Mouse (Mus musculus) thymus, adult 2 months (tissue): ENCODE results near the gene Tmem11. TPM values are rescaled to one million over a fixed set of nuclear protein-coding genes. Genes with fewer than 3 reads are reported as not detected.

Source experiments
- DNase-seq: peaks from one replicate; pipeline ENCODE4 v3.0.0; 2021
- H3K27ac ChIP-seq: fragments of 200-500 bp; 2 replicates; pipeline ENCODE4 v1.5.1; 2012; ENCODE audit warnings: low read length, control low read depth; ENCODE audit not compliant: control insufficient read depth, insufficient read depth
- H3K27me3 ChIP-seq: fragments of 200-500 bp; 2 replicates; pipeline ENCODE4 v1.6.1; 2012; ENCODE audit warnings: mild to moderate bottlenecking, low read length, moderate library complexity, mixed read lengths; ENCODE audit not compliant: control insufficient read depth, insufficient read depth
- H3K36me3 ChIP-seq: fragments of 200-500 bp; 2 replicates; pipeline ENCODE4 v1.6.1; 2012; ENCODE audit warnings: mild to moderate bottlenecking, low read length, moderate library complexity; ENCODE audit not compliant: control insufficient read depth, insufficient read depth
- H3K4me1 ChIP-seq: fragments of 200-500 bp; replicated peaks from 2 replicates; pipeline ENCODE4 v1.6.1; 2012; ENCODE audit warnings: low read length; ENCODE audit not compliant: control insufficient read depth, insufficient read depth
- H3K4me3 ChIP-seq: fragments of 200-500 bp; 2 replicates; pipeline ENCODE4 v1.5.1; 2012; ENCODE audit warnings: mild to moderate bottlenecking, low read length, control low read depth, moderate library complexity; ENCODE audit not compliant: control insufficient read depth, insufficient read depth
- CTCF ChIP-seq: fragments of 200-500 bp; IDR thresholded peaks from 2 replicates; pipeline ENCODE4 v1.5.1; 2012; ENCODE audit warnings: mild to moderate bottlenecking, control low read depth, low read length, moderate library complexity, borderline replicate concordance; ENCODE audit not compliant: control insufficient read depth, poor library complexity, insufficient read depth; ENCODE audit errors: extremely low read depth
- POLR2A ChIP-seq: fragments of 200-500 bp; IDR thresholded peaks from 2 replicates; pipeline ENCODE4 v1.6.1; 2012; ENCODE audit warnings: mild to moderate bottlenecking, low read length, control low read depth, moderate library complexity; ENCODE audit not compliant: control insufficient read depth, poor library complexity, insufficient read depth; ENCODE audit errors: extremely low read depth
- WGBS: fragments of 180-500 bp; shearing (Covaris S2); methylation state at CpG from one replicate; pipeline ENCODE4 v1.1.7; 2018; 5-methylcytosine and 5-hydroxymethylcytosine counted together
- polyA plus RNA-seq: library from polyadenylated mRNA; depleted of rRNA; stranded (reverse); fragments of >200 nt; gene quantifications from 2 replicates; pipeline ENCODE4 v1.2.3, GENCODE M21; 2012; rRNA removed

The Tmem11 gene
- polyA plus RNA-seq, 1 experiment: 76.7 TPM

- WGBS: 95% methylated on average over 3 of the region's 3 CpGs
- Histone ChIP-seq H3K27me3 (no peaks in the 10 kb centered on the region), H3K4me3 (no peak overlapping the region), H3K27ac (no peak overlapping the region), H3K4me1 (no peaks in the 10 kb centered on the region), H3K36me3 (no peaks in the 10 kb centered on the region)
- no peak for TF ChIP-seq POLR2A
- no peak for TF ChIP-seq CTCF
- no peak for DNase-seq
Observed at GRCm38 (mm10) chr11:60825191-60825590, 53.9 kb downstream of the Tmem11 start.

GRCm38 (mm10) chr11:60823771-60824170 is 55.3 kb downstream of the Tmem11 start:
- WGBS: 82% methylated on average over 2 of the region's 2 CpGs
- no peaks in the 10 kb centered on the region for H3K36me3 ChIP-seq
- DNase-seq: no peak
- no peaks in the 10 kb centered on the region for H3K4me1 ChIP-seq
- no peak overlapping the region for H3K4me3 ChIP-seq
- TF ChIP-seq CTCF (no peak), POLR2A (no peak)
- H3K27me3 ChIP-seq: no peaks in the 10 kb centered on the region
- H3K27ac ChIP-seq: no peak overlapping the region

- TF ChIP-seq POLR2A (no peak), CTCF (no peak)
- no peak overlapping the region for H3K27ac ChIP-seq
- H3K4me3 ChIP-seq: no peak overlapping the region
- DNase-seq: no peak
- no peaks in the 10 kb centered on the region for H3K36me3 ChIP-seq
- no peaks in the 10 kb centered on the region for H3K27me3 ChIP-seq
- H3K4me1 ChIP-seq: no peaks in the 10 kb centered on the region
- 76% methylated on average over 5 of the region's 5 CpGs for WGBS
Observed at GRCm38 (mm10) chr11:60816398-60816797, 62.7 kb downstream of the Tmem11 start.

Other genes with a start within 250 kb of the Tmem11 start
- gene Llgl1, start 179.5 kb downstream of the Tmem11 start, polyA plus RNA-seq: 143 and 154 TPM in 2 replicates
- 254 and 271 TPM in 2 replicates for gene Flii, start 152.0 kb downstream of the Tmem11 start, polyA plus RNA-seq
- 26.1 and 26.6 TPM in 2 replicates for gene Mief2, start 150.9 kb downstream of the Tmem11 start, polyA plus RNA-seq
- gene Top3a, start 101.9 kb downstream of the Tmem11 start, polyA plus RNA-seq: 17.9 and 19.4 TPM in 2 replicates
- gene Smcr8, start 101.7 kb downstream of the Tmem11 start, polyA plus RNA-seq: 25.5 and 26.4 TPM in 2 replicates
- 27.4 and 29.9 TPM in 2 replicates for gene Shmt1, start 67.6 kb downstream of the Tmem11 start, polyA plus RNA-seq
- gene Dhrs7b, start 48.6 kb downstream of the Tmem11 start, polyA plus RNA-seq: 16.1 and 17.3 TPM in 2 replicates
- gene Natd1, start 35.5 kb upstream of the Tmem11 start, polyA plus RNA-seq: 62.9 and 63.8 TPM in 2 replicates
- gene Map2k3, start 52.8 kb upstream of the Tmem11 start, polyA plus RNA-seq: 30.9 and 33.1 TPM in 2 replicates
- gene Kcnj12, start 143.3 kb upstream of the Tmem11 start, polyA plus RNA-seq: 0.51 and 1.8 TPM in 2 replicates
- 134 and 160 TPM in 2 replicates for gene Tnfrsf13b, start 247.5 kb upstream of the Tmem11 start, polyA plus RNA-seq